Mouse (Mus musculus) liver, postnatal 0 days (tissue): Measurements from ENCODE around the gene Ubtf. TPM values are rescaled to one million over a fixed set of nuclear protein-coding genes. Genes with fewer than 3 reads are reported as not detected.

ENCODE experiments used
- ATAC-seq: fragments of 200-750 bp; cut with Nextera tagmentation; 2 replicates; pipeline ENCODE4 v1.8.0; 2017; ENCODE audit warnings: mild to moderate bottlenecking, moderate library complexity
- DNase-seq: peaks from one replicate; pipeline ENCODE4 v3.0.0-alpha.2; 2016
- H3K27ac ChIP-seq: fragments of 300-500 bp; sonication (generic); 2 replicates; pipeline ENCODE4 v1.5.1; 2014; ENCODE audit warnings: antibody characterized with exemption, moderate library complexity, mild to moderate bottlenecking, low read depth
- H3K27me3 ChIP-seq: fragments of 300-500 bp; sonication (generic); 2 replicates; pipeline ENCODE4 v1.6.1; 2014; ENCODE audit warnings: low read length, control low read depth, mixed read lengths; ENCODE audit not compliant: insufficient read depth
- H3K36me3 ChIP-seq: fragments of 300-500 bp; sonication (generic); replicated peaks from 2 replicates; pipeline ENCODE4 v1.6.1; 2014; ENCODE audit warnings: mild to moderate bottlenecking, control low read depth, low read length, moderate library complexity, mixed read lengths; ENCODE audit not compliant: insufficient read depth
- H3K4me1 ChIP-seq: fragments of 300-500 bp; sonication (generic); 2 replicates; pipeline ENCODE4 v1.6.1; 2014; ENCODE audit warnings: antibody characterized with exemption, mild to moderate bottlenecking, control low read depth; ENCODE audit not compliant: insufficient read depth
- H3K4me2 ChIP-seq: fragments of 300-500 bp; sonication (generic); 2 replicates; pipeline ENCODE4 v1.6.1; 2014; ENCODE audit warnings: low read depth, mild to moderate bottlenecking, low read length, moderate library complexity, mixed read lengths
- H3K4me3 ChIP-seq: fragments of 300-500 bp; sonication (generic); 2 replicates; pipeline ENCODE4 v1.5.1; 2014; ENCODE audit warnings: low read depth, low read length
- H3K9ac ChIP-seq: fragments of 300-500 bp; sonication (generic); replicated peaks from 2 replicates; pipeline ENCODE4 v1.6.1; 2014; ENCODE audit warnings: mild to moderate bottlenecking, moderate library complexity
- H3K9me3 ChIP-seq: fragments of 300-500 bp; sonication (generic); 2 replicates; pipeline ENCODE4 v1.6.1; 2016; ENCODE audit warnings: mild to moderate bottlenecking, control low read depth, low read length, mixed read lengths
- CTCF ChIP-seq: sonication (generic); IDR thresholded peaks from 2 replicates; pipeline ENCODE4 v1.5.1; 2016; ENCODE audit warnings: antibody characterized with exemption, low read depth
- EP300 ChIP-seq: IDR thresholded peaks from 2 replicates; pipeline ENCODE4 v1.6.1; 2016; ENCODE audit warnings: antibody characterized with exemption, low read depth, mild to moderate bottlenecking
- WGBS: fragments of 180-500 bp; shearing (Covaris S2); extraction: QIAGEN DNeasy Blood & Tissue Kit; methylation state at CpG from one replicate; pipeline ENCODE4 v1.1.7; 2014; ENCODE audit not compliant: insufficient replicate concordance; 5-methylcytosine and 5-hydroxymethylcytosine counted together
- polyA plus RNA-seq: library from polyadenylated mRNA; unstranded; fragments of >200 nt; fragmentation: Nextera tagmentation; extraction: Ambion mirVana; gene quantifications from 2 replicates; pipeline ENCODE4 v1.2.1, GENCODE M21; 2015

Ubtf gene
- polyA plus RNA-seq, 1 experiment from 2014 or later, result 32.5 TPM

DNA sequence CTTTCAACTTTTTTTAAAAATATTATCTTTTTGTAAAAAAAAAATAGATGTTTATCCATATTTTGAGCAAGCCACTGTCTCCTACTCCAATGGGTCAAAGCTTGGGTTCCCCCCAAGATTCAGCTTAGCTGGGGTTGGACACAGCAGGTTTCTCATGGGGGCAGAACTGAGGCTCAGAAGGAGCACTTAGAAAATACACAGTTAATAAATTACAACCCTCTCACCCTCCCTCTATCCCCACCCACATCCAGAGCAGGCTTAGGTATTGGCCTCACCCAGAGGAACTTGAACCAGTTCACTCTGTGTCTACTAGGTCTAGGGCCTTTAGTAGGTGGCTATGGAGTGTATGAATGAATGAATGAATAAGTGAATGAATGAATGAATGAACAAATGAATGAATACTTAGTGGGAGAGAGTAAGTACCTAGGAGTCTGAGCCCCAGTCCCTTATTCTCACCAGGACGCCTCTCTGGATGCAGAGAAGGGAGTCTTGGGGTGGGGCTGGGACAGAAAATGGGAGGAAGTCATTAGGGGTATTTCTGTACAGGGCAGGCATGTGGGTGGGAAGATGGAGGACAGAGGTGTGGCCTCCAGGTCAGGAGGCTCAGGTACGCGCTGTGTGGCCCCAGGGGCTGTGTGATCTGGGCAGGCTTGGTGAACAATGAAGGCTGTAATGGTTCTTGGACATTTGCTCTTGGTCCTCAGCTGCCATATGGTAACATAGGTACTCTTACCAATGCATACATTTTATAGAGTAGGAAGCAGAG is 29.8 kb upstream of the Ubtf start:
- Histone ChIP-seq H3K9ac (no peak overlapping the region), H3K4me2 (no peak overlapping the region), H3K27me3 (0 out of 2 replicates have a peak, but pooled peaks cover 7% of the 10 kb centered on the region), H3K36me3 (peaks cover 50% of the 10 kb centered on the region), H3K4me3 (no peak overlapping the region), H3K4me1 (no peaks in the 10 kb centered on the region; the same call in 1 of the 2 replicates), H3K27ac (no peak overlapping the region), H3K9me3 (no peaks in the 10 kb centered on the region)
- ATAC-seq (no peak), DNase-seq (no peak)
- TF ChIP-seq EP300, result no peak
- TF ChIP-seq CTCF, result no peak
- WGBS, result 93% methylated on average over 3 of the region's 3 CpGs

DNA sequence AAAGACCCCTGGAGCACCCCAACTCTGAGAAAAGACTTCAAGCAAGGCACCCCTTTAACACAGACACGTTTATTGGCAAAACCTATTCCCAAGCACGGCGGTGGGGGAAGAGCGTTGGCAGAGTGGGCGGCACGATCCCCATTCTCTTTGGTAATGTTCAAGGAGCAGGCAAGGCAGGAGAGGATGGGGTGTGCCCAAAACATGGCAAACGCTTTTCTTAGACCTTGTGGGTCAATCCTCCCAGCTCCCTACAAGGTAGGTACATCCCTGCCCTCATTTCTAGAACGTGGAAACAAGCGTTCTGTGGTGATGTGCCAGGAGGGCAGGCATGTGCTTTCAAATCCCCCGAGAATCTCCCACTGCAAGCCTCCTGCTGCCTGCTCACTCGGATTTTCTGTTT is 29.2 kb upstream of the Ubtf start:
- no peaks in the 10 kb centered on the region; the same call in 1 of the 2 replicates for H3K4me1 ChIP-seq
- no peak for ATAC-seq

DNA sequence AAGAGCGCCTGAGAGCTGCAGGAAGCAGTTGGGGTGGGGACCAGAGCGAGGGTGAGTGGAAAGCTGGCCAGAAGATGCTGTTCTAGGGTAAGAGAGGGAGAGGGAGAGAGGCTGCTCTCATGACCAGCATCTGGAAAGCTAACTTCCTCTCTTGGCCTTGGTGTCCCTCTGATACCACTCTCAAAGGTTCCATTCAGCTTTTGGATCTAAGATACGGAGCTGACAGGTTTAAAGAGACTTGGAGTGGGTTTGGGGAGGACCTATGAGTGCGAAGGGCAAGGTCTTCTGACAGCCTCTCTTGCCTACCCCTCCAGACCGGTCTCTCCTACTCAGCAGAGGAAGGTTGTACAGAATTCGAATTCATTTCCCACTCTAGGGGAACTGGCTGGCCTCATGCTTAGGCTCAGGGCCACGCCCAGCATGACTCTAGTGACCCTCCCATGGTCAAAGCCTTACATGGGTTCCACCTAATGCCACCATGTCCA is 28.6 kb upstream of the Ubtf start:
- H3K27ac ChIP-seq, result peak overlapping the region; percentile 30; the same call in 1 of the 2 replicates
- ATAC-seq, result peak; percentile 58
- WGBS, result 88% methylated on average over 7 of the region's 7 CpGs

More for the DNA sequence above, 29.2 kb upstream of the Ubtf start:
- Histone ChIP-seq H3K9me3 (no peaks in the 10 kb centered on the region), H3K4me2 (no peak overlapping the region), H3K27ac (no peak overlapping the region), H3K4me3 (no peak overlapping the region), H3K9ac (no peak overlapping the region), H3K36me3 (peaks cover 44% of the 10 kb centered on the region), H3K27me3 (0 out of 2 replicates have a peak, but pooled peaks cover 7% of the 10 kb centered on the region)
- 84% methylated on average over 11 of the region's 11 CpGs for WGBS
- TF ChIP-seq EP300 (no peak), CTCF (no peak)
- peak; percentile 27 for DNase-seq

DNA sequence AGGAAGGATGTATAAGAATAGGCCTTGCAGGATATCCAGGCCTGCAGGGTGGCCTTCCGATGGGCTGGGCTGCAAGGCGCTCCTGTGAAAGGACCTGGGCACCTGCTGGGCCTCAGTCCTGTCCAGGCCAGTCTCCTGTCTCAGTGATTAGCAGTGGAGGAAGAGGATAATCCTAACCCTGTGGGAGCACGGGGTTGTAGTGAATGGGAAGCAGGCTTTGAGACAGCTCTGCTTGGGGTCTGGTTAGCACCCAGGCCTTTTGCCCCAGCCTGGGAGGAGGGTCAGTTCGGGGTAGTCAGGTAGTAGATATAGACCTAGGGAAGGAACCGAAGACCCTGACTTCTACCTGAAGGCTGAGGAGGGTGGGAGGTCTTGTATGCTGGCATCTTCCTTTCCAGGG is 28.1 kb upstream of the Ubtf start:
- Histone ChIP-seq H3K36me3 (peaks cover 33% of the 10 kb centered on the region), H3K4me2 (no peak overlapping the region), H3K27me3 (0 out of 2 replicates have a peak, but pooled peaks cover 7% of the 10 kb centered on the region), H3K4me3 (no peak overlapping the region), H3K9me3 (no peaks in the 10 kb centered on the region), H3K27ac (peak overlapping the region; percentile 30; the same call in 1 of the 2 replicates), H3K4me1 (no peaks in the 10 kb centered on the region; the same call in 1 of the 2 replicates), H3K9ac (no peak overlapping the region)
- WGBS, result 81% methylated on average over 5 of the region's 5 CpGs
- no peak for TF ChIP-seq CTCF
- TF ChIP-seq EP300, result peak; percentile 21; the same call in 1 of the 2 replicates
- ATAC-seq (peak; percentile 50), DNase-seq (peak; percentile 58)

More for the DNA sequence above, 28.6 kb upstream of the Ubtf start:
- no peak overlapping the region for H3K4me3 ChIP-seq
- H3K36me3 ChIP-seq, result peaks cover 38% of the 10 kb centered on the region
- peak; percentile 43 for DNase-seq
- no peaks in the 10 kb centered on the region; the same call in 1 of the 2 replicates for H3K4me1 ChIP-seq
- no peak for TF ChIP-seq EP300
- no peak for TF ChIP-seq CTCF
- H3K9me3 ChIP-seq, result no peaks in the 10 kb centered on the region
- no peak overlapping the region for H3K9ac ChIP-seq
- 0 out of 2 replicates have a peak, but pooled peaks cover 7% of the 10 kb centered on the region for H3K27me3 ChIP-seq
- no peak overlapping the region for H3K4me2 ChIP-seq

DNA sequence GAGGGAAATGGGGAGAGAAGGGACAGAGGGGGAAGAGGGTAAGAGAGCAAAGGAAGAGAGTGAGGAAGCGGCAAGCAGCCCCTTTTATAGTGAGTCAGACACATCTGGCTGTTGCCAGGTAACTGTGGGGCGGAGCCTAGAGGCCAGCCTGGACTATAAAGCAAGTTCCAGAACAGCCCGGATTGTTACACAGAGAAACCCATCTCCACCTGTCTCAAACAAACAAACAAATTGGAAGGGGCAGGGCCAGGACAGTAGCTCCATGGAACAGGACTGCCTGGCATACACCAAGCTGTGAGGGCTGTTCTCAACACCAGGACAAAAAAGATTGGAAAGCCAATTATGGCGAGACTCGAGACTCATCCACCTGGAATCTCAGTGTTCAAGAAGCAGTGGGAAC is 27.4 kb upstream of the Ubtf start:
- Histone ChIP-seq H3K4me3 (no peak overlapping the region), H3K4me2 (no peak overlapping the region), H3K36me3 (peaks cover 25% of the 10 kb centered on the region), H3K27ac (no peak overlapping the region), H3K4me1 (no peaks in the 10 kb centered on the region; the same call in 1 of the 2 replicates), H3K27me3 (0 out of 2 replicates have a peak, but pooled peaks cover 4% of the 10 kb centered on the region), H3K9ac (no peak overlapping the region), H3K9me3 (no peaks in the 10 kb centered on the region)
- ATAC-seq, result peak; percentile 7
- peak; percentile 63 for DNase-seq
- TF ChIP-seq CTCF, result no peak
- TF ChIP-seq EP300, result no peak
- WGBS, result 63% methylated on average over 5 of the region's 5 CpGs

DNA sequence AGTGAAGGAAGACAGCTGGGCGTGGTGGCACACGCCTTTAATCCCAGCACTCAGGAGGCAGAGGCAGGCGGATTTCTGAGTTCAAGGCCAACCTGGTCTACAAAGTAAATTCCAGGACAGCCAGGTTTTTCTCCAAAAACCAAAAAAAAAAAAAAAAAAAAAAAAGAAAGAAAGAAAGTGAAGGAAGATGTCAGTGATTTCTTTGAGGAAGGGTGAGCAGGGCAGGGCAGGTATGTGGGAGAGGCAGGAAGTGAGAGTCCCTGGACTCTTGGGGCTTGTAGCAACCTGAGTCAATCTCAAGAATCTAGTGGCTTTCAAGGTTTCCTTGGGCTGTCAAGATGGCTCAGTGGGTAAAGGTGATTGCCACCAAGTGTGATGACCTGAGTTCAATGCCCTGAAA is 24.9 kb upstream of the Ubtf start:
- Histone ChIP-seq H3K4me3 (no peak overlapping the region), H3K27ac (no peak overlapping the region), H3K27me3 (no peaks in the 10 kb centered on the region), H3K4me1 (no peaks in the 10 kb centered on the region), H3K4me2 (no peak overlapping the region), H3K9ac (no peak overlapping the region), H3K36me3 (peaks cover under 1% of the 10 kb centered on the region; the same call in 1 of the 2 replicates), H3K9me3 (no peaks in the 10 kb centered on the region; the same call in 1 of the 2 replicates)
- 79% methylated on average over 3 of the region's 3 CpGs for WGBS
- DNase-seq (no peak), ATAC-seq (no peak)
- no peak for TF ChIP-seq EP300
- TF ChIP-seq CTCF, result no peak
